ENCODE assay signal across 7 mouse cellular contexts in the genomic region with DNA sequence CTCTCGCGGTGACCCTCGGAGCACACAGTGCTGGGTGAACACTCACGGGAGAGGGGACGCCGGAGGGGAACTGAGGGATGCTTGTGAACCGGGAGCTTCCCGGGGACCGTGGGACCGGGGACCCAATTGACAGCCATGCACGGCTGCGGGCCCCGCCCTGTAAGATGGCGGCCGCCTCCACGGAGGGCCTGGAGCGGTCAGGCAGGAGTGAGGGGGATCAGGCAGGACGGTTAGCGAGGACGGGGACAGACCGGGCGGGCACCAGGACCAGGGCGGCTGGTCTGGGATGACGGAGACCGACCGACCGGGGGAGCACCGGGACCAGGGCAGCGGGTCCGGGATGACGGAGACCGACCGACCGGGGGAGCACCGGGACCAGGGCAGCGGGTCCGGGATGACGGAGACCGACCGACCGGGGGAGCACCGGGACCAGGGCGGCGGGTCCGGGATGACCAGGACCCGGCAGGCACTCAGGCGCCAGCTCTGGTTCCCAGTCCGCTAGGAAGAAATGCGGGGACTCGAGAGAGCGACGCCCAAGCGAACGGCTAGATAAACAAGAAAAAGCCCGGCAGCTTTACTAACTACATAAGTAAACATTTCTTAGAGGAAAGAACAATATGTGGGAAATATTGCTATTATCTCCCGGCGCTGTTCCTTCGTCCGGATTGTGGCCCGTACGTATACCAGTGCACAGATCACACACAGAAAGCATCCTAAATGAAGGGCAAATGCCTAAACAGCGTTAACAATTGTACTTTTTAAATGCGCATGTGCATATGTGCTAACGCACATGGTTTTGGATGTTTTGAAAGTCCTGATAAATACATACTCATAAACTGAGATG. TPM values are rescaled to one million over a fixed set of nuclear protein-coding genes. Genes with fewer than 3 reads are reported as not detected.
DNase-seq lines count a peak whose midpoint lies in the region; ATAC-seq lines count a peak whose summit lies in the region.

No protein-coding gene starts in this region.

- peak overlapping the region; percentile 86 for H3K4me3 ChIP-seq in embryonic facial prominence, embryonic 10.5 days
- peak overlapping the region; percentile 76 for H3K4me3 ChIP-seq in limb, embryonic 13.5 days
- peak overlapping the region; percentile 72 for H3K4me3 ChIP-seq in midbrain, embryonic 13.5 days (replicated peaks)

- DNase-seq in adrenal gland, postnatal 25 days: peak; percentile 82
- peak; percentile 87 for DNase-seq in embryonic facial prominence, embryonic 10.5 days (ENCODE audit: low spot score)
- peak; percentile 87 to 90 for DNase-seq in heart, adult 18-20 months
- DNase-seq in kidney, adult 11 months: peak; percentile 70
- DNase-seq in spleen, adult 12 weeks (ENCODE audit: low spot score): peak; percentile 56

- WGBS in embryonic facial prominence, embryonic 10.5 days: under 1% methylated on average over 64 of the region's 64 CpGs
- under 1% methylated on average over 64 of the region's 64 CpGs for WGBS in limb, embryonic 13.5 days
- WGBS in midbrain, embryonic 13.5 days: under 1% methylated on average over 64 of the region's 64 CpGs

- H3K27ac ChIP-seq in embryonic facial prominence, embryonic 10.5 days (replicated peaks): peak overlapping the region; percentile 90
- peak overlapping the region; percentile 84 for H3K27ac ChIP-seq in limb, embryonic 13.5 days
- H3K27ac ChIP-seq in midbrain, embryonic 13.5 days: peak overlapping the region; percentile 99

- ATAC-seq in limb, embryonic 13.5 days (ENCODE audit: low FRiP score, low read depth): peak; percentile 89
- peak; percentile 96 for ATAC-seq in midbrain, embryonic 13.5 days

- H3K9me3 ChIP-seq in embryonic facial prominence, embryonic 10.5 days: no peaks in the 10 kb centered on the region
- no peaks in the 10 kb centered on the region for H3K9me3 ChIP-seq in limb, embryonic 13.5 days
- no peaks in the 10 kb centered on the region for H3K9me3 ChIP-seq in midbrain, embryonic 13.5 days

- no peaks in the 10 kb centered on the region for H3K27me3 ChIP-seq in embryonic facial prominence, embryonic 10.5 days (replicated peaks; ENCODE audit: low read depth, poor library complexity, severe bottlenecking)
- H3K27me3 ChIP-seq in limb, embryonic 13.5 days: peaks cover 10% of the 10 kb centered on the region; the same call in 1 of the 2 replicates
- peaks cover 4% of the 10 kb centered on the region; the same call in 1 of the 2 replicates for H3K27me3 ChIP-seq in midbrain, embryonic 13.5 days

- H3K36me3 ChIP-seq in embryonic facial prominence, embryonic 10.5 days (replicated peaks): no peaks in the 10 kb centered on the region
- H3K36me3 ChIP-seq in limb, embryonic 13.5 days: no peaks in the 10 kb centered on the region
- H3K36me3 ChIP-seq in midbrain, embryonic 13.5 days: no peaks in the 10 kb centered on the region

- H3K9ac ChIP-seq in limb, embryonic 13.5 days: peak overlapping the region; percentile 69
- H3K9ac ChIP-seq in midbrain, embryonic 13.5 days (replicated peaks): peak overlapping the region; percentile 85

- peak overlapping the region; percentile 64 for H3K4me2 ChIP-seq in limb, embryonic 13.5 days (replicated peaks)
- H3K4me2 ChIP-seq in midbrain, embryonic 13.5 days (replicated peaks): peak overlapping the region; percentile 53

- H3K4me1 ChIP-seq in embryonic facial prominence, embryonic 10.5 days: peaks cover 2% of the 10 kb centered on the region; the same call in 1 of the 2 replicates
- peaks cover 4% of the 10 kb centered on the region; the same call in 1 of the 2 replicates for H3K4me1 ChIP-seq in limb, embryonic 13.5 days
- peaks cover 5% of the 10 kb centered on the region for H3K4me1 ChIP-seq in midbrain, embryonic 13.5 days (replicated peaks)

RNA-seq across cellular contexts. Expression of a gene that starts 30.3 kb away (rescaled TPM):
- 1.8 and 2.1 TPM in 2 replicates for total RNA-seq in adrenal gland, postnatal 25 days (2021)
- 0.05 and 0.08 TPM in 2 replicates for polyA plus RNA-seq in embryonic facial prominence, embryonic 10.5 days (2016; fragmentation: Nextera tagmentation; extraction: Ambion mirVana)
- 10 to 100 TPM; 23.6 to 26.1 TPM for total RNA-seq in heart, adult 18-20 months (2021)
- polyA plus RNA-seq in limb, embryonic 13.5 days (2015; fragmentation: Nextera tagmentation; extraction: Ambion mirVana): 0.36 and 0.50 TPM in 2 replicates
- 0.08 TPM in 1 of 2 replicates, not detected in the other for polyA plus RNA-seq in midbrain, embryonic 13.5 days (2015; fragmentation: Nextera tagmentation; extraction: Ambion mirVana)

RNA-seq across cellular contexts. Expression of a gene that starts 45.5 kb away (rescaled TPM):
- total RNA-seq in adrenal gland, postnatal 25 days (2021): 1.2 and 2.4 TPM in 2 replicates
- 0.49 and 1.00 TPM in 2 replicates for polyA plus RNA-seq in embryonic facial prominence, embryonic 10.5 days (2016; fragmentation: Nextera tagmentation; extraction: Ambion mirVana)
- under 1 TPM in 1 of 2 experiments, not detected in 1; 0.15 TPM for total RNA-seq in heart, adult 18-20 months (2021)
- 0.60 and 0.61 TPM in 2 replicates for polyA plus RNA-seq in limb, embryonic 13.5 days (2015; fragmentation: Nextera tagmentation; extraction: Ambion mirVana)
- polyA plus RNA-seq in midbrain, embryonic 13.5 days (2015; fragmentation: Nextera tagmentation; extraction: Ambion mirVana): 13.6 and 15.0 TPM in 2 replicates

Comparison
In these comparisons a context has a peak if more than half of its experiments do, and no peak if none do; other contexts are left out.
1. Peak in every context shown above with its lines: DNase-seq, ATAC-seq, H3K4me3 ChIP-seq and H3K27ac ChIP-seq.